ENCODE assay signal across 11 mouse cellular contexts in the genomic region with DNA sequence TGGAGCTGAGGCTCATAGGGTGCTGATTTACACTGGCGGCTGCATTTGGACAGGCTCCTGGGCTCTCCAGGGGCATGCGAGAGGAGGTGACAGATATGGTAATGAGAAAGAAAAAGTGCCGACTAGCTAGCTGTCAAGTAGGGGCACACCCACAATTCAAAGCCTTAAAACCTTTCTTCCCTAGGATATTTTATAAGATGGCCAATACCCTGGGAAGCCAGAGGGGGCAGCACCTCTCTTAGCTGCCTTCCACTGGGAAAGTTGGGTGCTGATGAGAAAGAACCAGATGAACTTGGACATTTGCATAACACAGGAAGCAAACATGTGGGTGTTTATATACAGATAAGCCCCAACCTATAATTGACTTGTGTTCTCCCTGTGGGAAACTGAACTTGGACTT. TPM values are rescaled to one million over a fixed set of nuclear protein-coding genes. Genes with fewer than 3 reads are reported as not detected.
DNase-seq lines count a peak whose midpoint lies in the region; ATAC-seq and TF ChIP-seq lines count a peak whose summit lies in the region.
"Had no signal": no experiment of that assay in that cellular context is flagged by ENCODE, and none has a peak within 500 bp of the region (broad histone marks: within the 10 kb centered on the region; RNA-seq: fewer than 3 reads in every experiment).

No protein-coding gene starts in this region.

- no peaks in the 10 kb centered on the region for H3K36me3 ChIP-seq in hindbrain, postnatal 0 days (ENCODE audit: insufficient read depth, low read length)
- no peaks in the 10 kb centered on the region for H3K36me3 ChIP-seq in hindbrain, embryonic 16.5 days (ENCODE audit: control insufficient read depth, insufficient read depth, low read length)

- TF ChIP-seq CTCF in hindbrain, postnatal 0 days (IDR thresholded peaks at IDR 0.05; ENCODE audit: low read depth): peak; percentile 68
- TF ChIP-seq CTCF in brain, embryonic 14.5 days (IDR thresholded peaks at IDR 0.05; ENCODE audit: borderline replicate concordance, extremely low read depth, insufficient read depth, insufficient read length): peak; percentile 56; the same call in 1 of the 2 replicates

- H3K27me3 ChIP-seq in hindbrain, postnatal 0 days (ENCODE audit: insufficient read depth, low read length): no peaks in the 10 kb centered on the region
- no peaks in the 10 kb centered on the region for H3K27me3 ChIP-seq in hindbrain, embryonic 16.5 days (replicated peaks; ENCODE audit: control insufficient read depth, insufficient read depth, low read length)

- H3K9ac ChIP-seq in hindbrain, postnatal 0 days (replicated peaks; ENCODE audit: low read length): no peak overlapping the region
- H3K9ac ChIP-seq in hindbrain, embryonic 16.5 days (ENCODE audit: low read depth, low read length): no peak overlapping the region

- no peak for TF ChIP-seq POLR2A in brain, embryonic 14.5 days (IDR thresholded peaks at IDR 0.05; ENCODE audit: borderline replicate concordance, extremely low read depth, insufficient read depth, insufficient read length, poor library complexity, severe bottlenecking)

- H3K4me3 ChIP-seq in hindbrain, postnatal 0 days (ENCODE audit: low read length): no peak overlapping the region
- H3K4me3 ChIP-seq in hindbrain, embryonic 16.5 days (ENCODE audit: low read length): no peak overlapping the region
- H3K4me3 ChIP-seq: megakaryocyte, embryonic 14.5 days had no signal

- ATAC-seq in hindbrain, postnatal 0 days: no peak
- ATAC-seq in hindbrain, embryonic 16.5 days: no peak
- no peak for ATAC-seq in erythroblast, adult 5-6 weeks (replicated peaks; ENCODE audit: low FRiP score, poor library complexity, severe bottlenecking)

- H3K4me2 ChIP-seq in hindbrain, postnatal 0 days (ENCODE audit: low read depth, low read length): no peak overlapping the region
- no peak overlapping the region for H3K4me2 ChIP-seq in hindbrain, embryonic 16.5 days (ENCODE audit: low read length)

- H3K9me3 ChIP-seq in hindbrain, postnatal 0 days (ENCODE audit: low read length): no peaks in the 10 kb centered on the region
- H3K9me3 ChIP-seq in hindbrain, embryonic 16.5 days (ENCODE audit: control insufficient read depth, low read length): no peaks in the 10 kb centered on the region

- DNase-seq in hindbrain, postnatal 0 days (ENCODE audit: low spot score): peak; percentile 53
- peak; percentile 24 for DNase-seq in right cerebral cortex, postnatal 4 days
- DNase-seq in right cerebral cortex, adult 2 months (ENCODE audit: low spot score in 2 of 2): no peak
- DNase-seq in brain, embryonic 14.5 days (ENCODE audit: low read depth): peak; percentile 19
- DNase-seq in retina, postnatal 1 day: peak; percentile 59
- DNase-seq in layer of hippocampus, adult 18-20 months (ENCODE audit: low spot score in 2 of 2): no peak
- DNase-seq: gastrocnemius, postnatal 36 days had no signal

- H3K4me1 ChIP-seq in hindbrain, postnatal 0 days (ENCODE audit: insufficient read depth, low read length): no peaks in the 10 kb centered on the region
- no peaks in the 10 kb centered on the region for H3K4me1 ChIP-seq in hindbrain, embryonic 16.5 days (ENCODE audit: control insufficient read depth, insufficient read depth, low read depth, low read length)
- H3K4me1 ChIP-seq: megakaryocyte, embryonic 14.5 days had no signal

- peak overlapping the region; percentile 71; the same call in 1 of the 2 replicates for H3K27ac ChIP-seq in hindbrain, postnatal 0 days
- no peak overlapping the region for H3K27ac ChIP-seq in hindbrain, embryonic 16.5 days (ENCODE audit: low read depth, low read length)

- 19% methylated on average over 3 of the region's 3 CpGs for WGBS in hindbrain, postnatal 0 days
- WGBS in hindbrain, embryonic 16.5 days: 20% methylated on average over 3 of the region's 3 CpGs

RNA-seq across cellular contexts. Expression of gene Krt28, which starts 5.5 kb away (rescaled TPM):
- total RNA-seq in hindbrain, postnatal 0 days (2014; rRNA removed): 0.05 and 0.75 TPM in 2 replicates
- polyA plus RNA-seq in hindbrain, postnatal 0 days (2015; fragmentation: Nextera tagmentation; extraction: Ambion mirVana): 0.58 and 0.67 TPM in 2 replicates
- 0.52 and 0.55 TPM in 2 replicates for polyA plus RNA-seq in hindbrain, embryonic 16.5 days (2015; fragmentation: Nextera tagmentation; extraction: Ambion mirVana)
- 0.23 and 0.25 TPM in 2 replicates for polyA plus RNA-seq in brain, embryonic 14.5 days (2012; rRNA removed)
- total RNA-seq in layer of hippocampus, adult 18-20 months (2021): under 1 TPM; 0.20 to 0.25 TPM
- total RNA-seq in erythroblast, adult 5-6 weeks (2015; ENCODE audit: low replicate concordance): not detected in 2 replicates
- total RNA-seq in erythroblast, adult 5-6 weeks (2017; ENCODE audit: low replicate concordance): not detected in 2 replicates
- total RNA-seq: gastrocnemius, postnatal 36 days had no signal

RNA-seq across cellular contexts. Expression of gene Krt27, which starts 18.3 kb away (rescaled TPM):
- total RNA-seq in hindbrain, postnatal 0 days (2014; rRNA removed): 0.40 and 0.89 TPM in 2 replicates
- polyA plus RNA-seq in hindbrain, postnatal 0 days (2015; fragmentation: Nextera tagmentation; extraction: Ambion mirVana): 0.34 and 0.35 TPM in 2 replicates
- polyA plus RNA-seq in hindbrain, embryonic 16.5 days (2015; fragmentation: Nextera tagmentation; extraction: Ambion mirVana): 0.10 and 0.41 TPM in 2 replicates
- polyA plus RNA-seq in brain, embryonic 14.5 days (2012; rRNA removed): 0.05 TPM in 1 of 2 replicates, not detected in the other
- not detected for total RNA-seq in layer of hippocampus, adult 18-20 months (2021)
- not detected in 2 replicates for total RNA-seq in erythroblast, adult 5-6 weeks (2015; ENCODE audit: low replicate concordance)
- total RNA-seq in erythroblast, adult 5-6 weeks (2017; ENCODE audit: low replicate concordance): not detected in 2 replicates
- total RNA-seq: gastrocnemius, postnatal 36 days; layer of hippocampus, postnatal 10 days had no signal

RNA-seq across cellular contexts. Expression of gene Krt10, which starts 19.9 kb away (rescaled TPM):
- total RNA-seq in hindbrain, postnatal 0 days (2014; rRNA removed): 1.7 and 1.9 TPM in 2 replicates
- 40.4 and 45.1 TPM in 2 replicates for polyA plus RNA-seq in hindbrain, postnatal 0 days (2015; fragmentation: Nextera tagmentation; extraction: Ambion mirVana)
- polyA plus RNA-seq in hindbrain, embryonic 16.5 days (2015; fragmentation: Nextera tagmentation; extraction: Ambion mirVana): 22.8 and 27.5 TPM in 2 replicates
- polyA plus RNA-seq in brain, embryonic 14.5 days (2012; rRNA removed): 11.9 and 20.0 TPM in 2 replicates
- total RNA-seq in layer of hippocampus, adult 18-20 months (2021): 10 to 100 TPM; 12.2 to 13.4 TPM
- not detected in 2 replicates for total RNA-seq in erythroblast, adult 5-6 weeks (2015; ENCODE audit: low replicate concordance)
- not detected in 2 replicates for total RNA-seq in erythroblast, adult 5-6 weeks (2017; ENCODE audit: low replicate concordance)

RNA-seq across cellular contexts. Expression of gene Krt26, which starts 31.5 kb away (rescaled TPM):
- 0.50 and 0.99 TPM in 2 replicates for total RNA-seq in hindbrain, postnatal 0 days (2014; rRNA removed)
- polyA plus RNA-seq in hindbrain, postnatal 0 days (2015; fragmentation: Nextera tagmentation; extraction: Ambion mirVana): 0.50 and 0.79 TPM in 2 replicates
- 0.37 and 0.41 TPM in 2 replicates for polyA plus RNA-seq in hindbrain, embryonic 16.5 days (2015; fragmentation: Nextera tagmentation; extraction: Ambion mirVana)
- 0.06 and 0.08 TPM in 2 replicates for polyA plus RNA-seq in brain, embryonic 14.5 days (2012; rRNA removed)
- total RNA-seq in layer of hippocampus, adult 18-20 months (2021): not detected
- total RNA-seq in erythroblast, adult 5-6 weeks (2015; ENCODE audit: low replicate concordance): not detected in 2 replicates
- total RNA-seq in erythroblast, adult 5-6 weeks (2017; ENCODE audit: low replicate concordance): not detected in 2 replicates
- total RNA-seq: gastrocnemius, postnatal 36 days had no signal

RNA-seq across cellular contexts. Expression of gene Krt25, which starts 46.5 kb away (rescaled TPM):
- total RNA-seq in hindbrain, postnatal 0 days (2014; rRNA removed): 1.3 and 1.4 TPM in 2 replicates
- 1.3 and 1.4 TPM in 2 replicates for polyA plus RNA-seq in hindbrain, postnatal 0 days (2015; fragmentation: Nextera tagmentation; extraction: Ambion mirVana)
- polyA plus RNA-seq in hindbrain, embryonic 16.5 days (2015; fragmentation: Nextera tagmentation; extraction: Ambion mirVana): 0.67 and 1.4 TPM in 2 replicates
- 0.04 and 0.05 TPM in 2 replicates for polyA plus RNA-seq in brain, embryonic 14.5 days (2012; rRNA removed)
- total RNA-seq in layer of hippocampus, adult 18-20 months (2021): not detected
- not detected in 2 replicates for total RNA-seq in erythroblast, adult 5-6 weeks (2015; ENCODE audit: low replicate concordance)
- total RNA-seq in erythroblast, adult 5-6 weeks (2017; ENCODE audit: low replicate concordance): not detected in 2 replicates
- total RNA-seq: gastrocnemius, postnatal 36 days; layer of hippocampus, postnatal 10 days had no signal

Comparison
In these comparisons a context has a peak if more than half of its experiments do, and no peak if none do; other contexts are left out.
1. DNase-seq: peak in hindbrain, postnatal 0 days (single experiment), right cerebral cortex, postnatal 4 days (single experiment), brain, embryonic 14.5 days (single experiment) and retina, postnatal 1 day (single experiment); none in right cerebral cortex, adult 2 months (0 of 2) and layer of hippocampus, adult 18-20 months (0 of 2).